Mouse (Mus musculus) CH12.LX (cell line): ENCODE results near the gene Ifitm1. TPM values are rescaled to one million over a fixed set of nuclear protein-coding genes. Genes with fewer than 3 reads are reported as not detected.

Source experiments
- DNase-seq: peaks from one replicate; pipeline ENCODE4 v3.0.0-alpha.2; 2013; ENCODE audit errors: extremely low read depth
- H3K27ac ChIP-seq: 2 replicates; pipeline ENCODE4 v1.5.1; 2012; ENCODE audit warnings: low read depth, mild to moderate bottlenecking, control low read depth, moderate library complexity; ENCODE audit not compliant: insufficient read depth
- H3K27me3 ChIP-seq: replicated peaks from 2 replicates; pipeline ENCODE3; 2012; ENCODE audit warnings: inconsistent platforms
- H3K36me3 ChIP-seq, 2 experiments: replicated peaks in 1 of 2; 2 replicates each; pipeline versions ENCODE3 to v1.6.1; 2012; ENCODE audit warnings: inconsistent platforms in 1 of 2, low read length in 1 of 2, mild to moderate bottlenecking in 1 of 2, mixed read lengths in 1 of 2, moderate library complexity in 1 of 2; ENCODE audit not compliant: control insufficient read depth in 1 of 2, insufficient read depth in 1 of 2
- H3K4me1 ChIP-seq, 2 experiments: 2 replicates each; pipeline ENCODE4 v1.6.1; 2012; ENCODE audit warnings: inconsistent platforms in 1 of 2, moderate library complexity in 1 of 2; ENCODE audit not compliant: insufficient read depth in 2 of 2, control insufficient read depth in 1 of 2
- H3K4me2 ChIP-seq: 2 replicates; pipeline ENCODE4 v1.6.1; 2012; ENCODE audit warnings: low read depth, mild to moderate bottlenecking, control low read depth; ENCODE audit not compliant: poor library complexity, insufficient read depth, severe bottlenecking
- H3K4me3 ChIP-seq, 3 experiments: fragments of 150-350 bp in 1 of 3; sonication (generic) in 1 of 3; replicated peaks in 1 of 3; 2 replicates each; pipeline versions ENCODE3 to v1.5.1; 2011 to 2012; ENCODE audit warnings: low read depth in 2 of 3, low read length in 2 of 3, mild to moderate bottlenecking in 2 of 3, moderate library complexity in 2 of 3, control low read depth in 1 of 3, improper control_type of control experiment in 1 of 3, inconsistent platforms in 1 of 3, mixed read lengths in 1 of 3; ENCODE audit not compliant: poor library complexity in 1 of 3
- H3K79me2 ChIP-seq: replicated peaks from 2 replicates; pipeline ENCODE4 v1.6.1; 2012; ENCODE audit warnings: mild to moderate bottlenecking, moderate library complexity; ENCODE audit not compliant: control insufficient read depth, poor library complexity, insufficient read depth, severe bottlenecking; ENCODE audit errors: extremely low read depth
- H3K9ac ChIP-seq: 2 replicates; pipeline ENCODE4 v1.6.1; 2012; ENCODE audit warnings: low read depth, mild to moderate bottlenecking, control low read depth, moderate library complexity; ENCODE audit not compliant: insufficient read depth
- H3K9me3 ChIP-seq: replicated peaks from 2 replicates; pipeline ENCODE3; 2012; ENCODE audit warnings: low read length, inconsistent platforms, mixed read lengths
- BHLHE40 ChIP-seq: IDR thresholded peaks from 2 replicates; pipeline ENCODE4 v1.6.1; 2011; ENCODE audit warnings: mild to moderate bottlenecking, low read depth, low read length, improper control_type of control experiment
- CHD1 ChIP-seq: IDR thresholded peaks from 2 replicates; pipeline ENCODE4 v1.6.1; 2012; ENCODE audit warnings: low read depth, low read length, improper control_type of control experiment, inconsistent platforms
- ELF1 ChIP-seq: IDR thresholded peaks from 2 replicates; pipeline ENCODE4 v1.6.1; 2014; ENCODE audit warnings: low read depth, mild to moderate bottlenecking, inconsistent platforms, low read length, improper control_type of control experiment
- ETS1 ChIP-seq: conservative IDR thresholded peaks from 2 replicates; pipeline ENCODE4 v1.6.1; 2012; ENCODE audit warnings: low read depth, mild to moderate bottlenecking, inconsistent platforms, low read length, improper control_type of control experiment, moderate library complexity
- IRF4 ChIP-seq: IDR thresholded peaks from 2 replicates; pipeline ENCODE4 v1.6.1; 2014; ENCODE audit warnings: low read depth, mild to moderate bottlenecking, inconsistent platforms, low read length, improper control_type of control experiment
- JUND ChIP-seq: conservative IDR thresholded peaks from 2 replicates; pipeline ENCODE4 v1.6.1; 2011; ENCODE audit warnings: low read depth, low read length, improper control_type of control experiment
- KAT2A ChIP-seq: IDR thresholded peaks from 2 replicates; pipeline ENCODE4 v1.6.1; 2012; ENCODE audit warnings: low read length, improper control_type of control experiment, inconsistent platforms; ENCODE audit not compliant: insufficient replicate concordance
- MAFK ChIP-seq: IDR thresholded peaks from 2 replicates; pipeline ENCODE4 v1.6.1; 2011; ENCODE audit warnings: low read length, improper control_type of control experiment; ENCODE audit not compliant: insufficient replicate concordance
- MYC ChIP-seq: IDR thresholded peaks from 2 replicates; pipeline ENCODE4 v1.6.1; 2011; ENCODE audit warnings: low read depth, mild to moderate bottlenecking, improper control_type of control experiment, low read length
- NELFE ChIP-seq: IDR thresholded peaks from 2 replicates; pipeline ENCODE4 v1.6.1; 2011; ENCODE audit warnings: low read depth, low read length, improper control_type of control experiment
- POLR2AphosphoS2 ChIP-seq: IDR thresholded peaks from 2 replicates; pipeline ENCODE4 v1.6.1; 2011; ENCODE audit warnings: low read depth, low read length, improper control_type of control experiment
- RCOR1 ChIP-seq: conservative IDR thresholded peaks from 2 replicates; pipeline ENCODE4 v1.6.1; 2012; ENCODE audit warnings: low read depth, mild to moderate bottlenecking, inconsistent platforms, low read length, improper control_type of control experiment
- SMC3 ChIP-seq: IDR thresholded peaks from 2 replicates; pipeline ENCODE4 v1.6.1; 2011; ENCODE audit warnings: low read depth, low read length, improper control_type of control experiment
- TBP ChIP-seq: conservative IDR thresholded peaks from 2 replicates; pipeline ENCODE4 v1.6.1; 2011; ENCODE audit warnings: low read depth, low read length, improper control_type of control experiment
- USF1 ChIP-seq: IDR thresholded peaks from 2 replicates; pipeline ENCODE4 v1.6.1; 2014; ENCODE audit warnings: low read depth, mild to moderate bottlenecking, inconsistent platforms, low read length, improper control_type of control experiment
- USF2 ChIP-seq: conservative IDR thresholded peaks from 2 replicates; pipeline ENCODE4 v1.6.1; 2011; ENCODE audit warnings: low read depth, low read length, improper control_type of control experiment
- ZKSCAN1 ChIP-seq: IDR thresholded peaks from 2 replicates; pipeline ENCODE4 v1.6.1; 2012; ENCODE audit warnings: low read depth, inconsistent platforms, low read length, improper control_type of control experiment, borderline replicate concordance
- ZMIZ1 ChIP-seq: IDR thresholded peaks from 2 replicates; pipeline ENCODE4 v1.6.1; 2012; ENCODE audit warnings: low read depth, mild to moderate bottlenecking, inconsistent platforms, low read length, improper control_type of control experiment
- ZNF384 ChIP-seq: IDR thresholded peaks from 2 replicates; pipeline ENCODE4 v1.6.1; 2012; ENCODE audit warnings: low read depth, low read length, improper control_type of control experiment, inconsistent platforms
- dilution Hi-C: fragments of 300-500 bp; cut with MboI; formaldehyde crosslinking; loops from 2 replicates; pipeline ENCODE4 v1.14.3; 2020; ENCODE audit warnings: low sequenced_read_pairs; ENCODE audit not compliant: extremely low pct_unique_long_range_greater_than_20kb, extremely low pct_ligation_motif_present
- in situ Hi-C: fragments of 300-500 bp; cut with MboI; formaldehyde crosslinking; loops from 3 replicates; pipeline ENCODE4 v1.14.3; 2019; ENCODE audit warnings: low sequenced_read_pairs, low pct_ligation_motif_present, low pct_unique_long_range_greater_than_20kb, mixed read lengths
- polyA plus RNA-seq: library from polyadenylated mRNA; unstranded; fragments of >175 nt; gene quantifications from 2 replicates; pipeline ENCODE4 v1.2.1, GENCODE M21; 2012; ENCODE audit warnings: low read depth; ENCODE audit not compliant: insufficient read length
- total RNA-seq, 2 experiments: library from RNA; depleted of rRNA; stranded (reverse); fragments of 300-350 nt in 1 of 2; fragments of >200 nt in 1 of 2; gene quantifications; 2 replicates each; pipeline ENCODE4 v1.2.3; 2012 to 2014

Ifitm1 gene
- total and polyA plus RNA-seq, 3 experiments: 14.8 to 55.5 (median 32.9) TPM

- H3K4me3 ChIP-seq: no peak overlapping the region
- peaks cover 3 to 55% of the 10 kb centered on the region in 2 experiments for H3K4me1 ChIP-seq
- no peaks in the 10 kb centered on the region for H3K27me3 ChIP-seq
- H3K9me3 ChIP-seq: no peaks in the 10 kb centered on the region
- H3K79me2 ChIP-seq: peaks cover 5% of the 10 kb centered on the region; the same call in 1 of the 2 replicates
- H3K36me3 ChIP-seq: peaks cover 13 to 57% of the 10 kb centered on the region in 2 experiments
- in situ Hi-C loops: no loop called here
- TF ChIP-seq IRF4: no peak
- TF ChIP-seq ZMIZ1: no peak
- no peak for TF ChIP-seq NELFE
- no peak for TF ChIP-seq ZKSCAN1
- no peak for TF ChIP-seq SMC3
- no peak for TF ChIP-seq JUND
- no peak for TF ChIP-seq ELF1
- no peak for TF ChIP-seq KAT2A
- TF ChIP-seq ZNF384: no peak
- no peak for TF ChIP-seq CHD1
- no peak for TF ChIP-seq ETS1
- dilution Hi-C loops: no loop called here
- H3K4me2 ChIP-seq: no peak overlapping the region
- DNase-seq: no peak
- H3K9ac ChIP-seq: no peak overlapping the region
- H3K27ac ChIP-seq: no peak overlapping the region
Measured at GRCm38 (mm10) chr7:140953133-140953532, 13.9 kb upstream of the Ifitm1 start.

- Histone ChIP-seq H3K36me3 (peaks cover 8 to 47% of the 10 kb centered on the region in 2 experiments), H3K27me3 (no peaks in the 10 kb centered on the region), H3K27ac (no peak overlapping the region), H3K4me1 (peaks cover 3 to 51% of the 10 kb centered on the region in 2 experiments), H3K79me2 (peaks cover 5% of the 10 kb centered on the region; the same call in 1 of the 2 replicates), H3K4me2 (peak overlapping the region; percentile 48), H3K9me3 (no peaks in the 10 kb centered on the region), H3K9ac (no peak overlapping the region), H3K4me3 (peak overlapping the region; percentile 32 to 66 (median 46))
- TF ChIP-seq USF2 (no peak), MAFK (no peak), RCOR1 (no peak), TBP (no peak), KAT2A (no peak), BHLHE40 (no peak), USF1 (no peak), POLR2AphosphoS2 (no peak), MYC (no peak)
- dilution Hi-C loops (no loop called here), in situ Hi-C loops (no loop called here)
- no peak for DNase-seq
Measured at GRCm38 (mm10) chr7:140953800-140954732, 13.0 kb upstream of the Ifitm1 start.
